Mouse (Mus musculus): ENCODE data around the gene Acap1. TPM values are rescaled to one million over a fixed set of nuclear protein-coding genes. Genes with fewer than 3 reads are reported as not detected.

Gene Acap1
- polyA plus RNA-seq, 1 experiment from 2014 or later: 7.1 TPM

- 90% methylated on average over 2 of the region's 2 CpGs for WGBS (ENCODE audit: insufficient replicate concordance)
- no peak for ATAC-seq
These were observed 32.2 kb upstream of the Acap1 start for GRCm38 (mm10) chr11:69927501-69927900.

GRCm38 (mm10) chr11:69922796-69923195 lies 27.5 kb upstream of the Acap1 start:
- Histone ChIP-seq H3K27me3 (ENCODE audit: insufficient read depth, low read length) (no peaks in the 10 kb centered on the region), H3K36me3 (replicated peaks; ENCODE audit: insufficient read depth, low read length) (peaks cover 12% of the 10 kb centered on the region), H3K9ac (replicated peaks) (no peak overlapping the region; the same call in 1 of the 2 replicates), H3K4me1 (ENCODE audit: insufficient read depth) (peaks cover 28% of the 10 kb centered on the region), H3K4me2 (ENCODE audit: low read depth, low read length) (peak overlapping the region; percentile 92), H3K27ac (ENCODE audit: low read depth) (peak overlapping the region; percentile 100), H3K9me3 (ENCODE audit: low read length) (no peaks in the 10 kb centered on the region), H3K4me3 (ENCODE audit: low read depth, low read length) (peak overlapping the region; percentile 96; the same call in 1 of the 2 replicates)
- no peak for TF ChIP-seq CTCF (IDR thresholded peaks at IDR 0.05; ENCODE audit: low read depth)
- no peak for TF ChIP-seq EP300 (IDR thresholded peaks at IDR 0.05; ENCODE audit: low read depth)
- WGBS (ENCODE audit: insufficient replicate concordance): 60% methylated on average over 3 of the region's 3 CpGs
- peak; percentile 12 for DNase-seq
- ATAC-seq: no peak

More at GRCm38 (mm10) chr11:69927501-69927900, 32.2 kb upstream of the Acap1 start:
- H3K9me3 ChIP-seq (ENCODE audit: low read length): no peaks in the 10 kb centered on the region
- no peak overlapping the region for H3K27ac ChIP-seq (ENCODE audit: low read depth)
- no peak overlapping the region for H3K4me2 ChIP-seq (ENCODE audit: low read depth, low read length)
- no peak overlapping the region for H3K4me3 ChIP-seq (ENCODE audit: low read depth, low read length)
- no peaks in the 10 kb centered on the region for H3K27me3 ChIP-seq (ENCODE audit: insufficient read depth, low read length)
- no peak overlapping the region for H3K9ac ChIP-seq (replicated peaks)
- no peak for DNase-seq
- no peaks in the 10 kb centered on the region for H3K36me3 ChIP-seq (replicated peaks; ENCODE audit: insufficient read depth, low read length)
- TF ChIP-seq CTCF (IDR thresholded peaks at IDR 0.05; ENCODE audit: low read depth) (0 out of 2 replicates have a peak, but pooled peaks have one; percentile 18), EP300 (IDR thresholded peaks at IDR 0.05; ENCODE audit: low read depth) (no peak)
- H3K4me1 ChIP-seq (ENCODE audit: insufficient read depth): peaks cover 8% of the 10 kb centered on the region

- DNase-seq: no peak
- 3% methylated on average over 12 of the region's 12 CpGs for WGBS (ENCODE audit: insufficient replicate concordance)
- Histone ChIP-seq H3K4me2 (ENCODE audit: low read depth, low read length) (peak overlapping the region; percentile 92), H3K9me3 (ENCODE audit: low read length) (no peaks in the 10 kb centered on the region), H3K36me3 (replicated peaks; ENCODE audit: insufficient read depth, low read length) (peaks cover 18% of the 10 kb centered on the region), H3K9ac (replicated peaks) (peak overlapping the region; percentile 60), H3K4me3 (ENCODE audit: low read depth, low read length) (peak overlapping the region; percentile 96), H3K4me1 (ENCODE audit: insufficient read depth) (peaks cover 32% of the 10 kb centered on the region), H3K27me3 (ENCODE audit: insufficient read depth, low read length) (no peaks in the 10 kb centered on the region), H3K27ac (ENCODE audit: low read depth) (peak overlapping the region; percentile 100)
- TF ChIP-seq CTCF (IDR thresholded peaks at IDR 0.05; ENCODE audit: low read depth) (peak; percentile 36; the same call in 1 of the 2 replicates), EP300 (IDR thresholded peaks at IDR 0.05; ENCODE audit: low read depth) (no peak)
- no peak for ATAC-seq
These were observed 26.8 kb upstream of the Acap1 start for GRCm38 (mm10) chr11:69922012-69922756.

- Histone ChIP-seq H3K36me3 (replicated peaks; ENCODE audit: insufficient read depth, low read length) (peaks cover 26% of the 10 kb centered on the region), H3K4me2 (ENCODE audit: low read depth, low read length) (peak within 1 kb of the TSS; percentile 92), H3K27ac (ENCODE audit: low read depth) (peak within 1 kb of the TSS; percentile 100), H3K9ac (replicated peaks) (peak within 1 kb of the TSS; percentile 91), H3K27me3 (ENCODE audit: insufficient read depth, low read length) (no peaks in the 10 kb centered on the region), H3K4me3 (ENCODE audit: low read depth, low read length) (peak within 1 kb of the TSS; percentile 96), H3K4me1 (ENCODE audit: insufficient read depth) (peaks cover 40% of the 10 kb centered on the region), H3K9me3 (ENCODE audit: low read length) (no peaks in the 10 kb centered on the region)
- DNase-seq (peak; percentile 100), ATAC-seq (peak; percentile 88)
- TF ChIP-seq EP300 (IDR thresholded peaks at IDR 0.05; ENCODE audit: low read depth) (peak; percentile 51; the same call in 1 of the 2 replicates), CTCF (IDR thresholded peaks at IDR 0.05; ENCODE audit: low read depth) (peak; percentile 86)
- under 1% methylated on average over 78 of the region's 78 CpGs for WGBS (ENCODE audit: insufficient replicate concordance)
These were observed 26.0 kb upstream of the Acap1 start, which contains the start of gene Eif5a for GRCm38 (mm10) chr11:69921114-69922011. Eif5a (minus strand) TSS chr11:69921958.

GRCm38 (mm10) chr11:69920266-69921031 lies 25.1 kb upstream of the Acap1 start:
- ATAC-seq (peak; percentile 29), DNase-seq (peak; percentile 76)
- H3K4me1 ChIP-seq (ENCODE audit: insufficient read depth): peaks cover 49% of the 10 kb centered on the region
- peak overlapping the region; percentile 91 for H3K9ac ChIP-seq (replicated peaks)
- peaks cover 35% of the 10 kb centered on the region for H3K36me3 ChIP-seq (replicated peaks; ENCODE audit: insufficient read depth, low read length)
- peak overlapping the region; percentile 96 for H3K4me3 ChIP-seq (ENCODE audit: low read depth, low read length)
- peak overlapping the region; percentile 92 for H3K4me2 ChIP-seq (ENCODE audit: low read depth, low read length)
- WGBS (ENCODE audit: insufficient replicate concordance): under 1% methylated on average over 32 of the region's 65 CpGs
- H3K27me3 ChIP-seq (ENCODE audit: insufficient read depth, low read length): no peaks in the 10 kb centered on the region
- no peaks in the 10 kb centered on the region for H3K9me3 ChIP-seq (ENCODE audit: low read length)
- TF ChIP-seq CTCF (IDR thresholded peaks at IDR 0.05; ENCODE audit: low read depth) (no peak), EP300 (IDR thresholded peaks at IDR 0.05; ENCODE audit: low read depth) (no peak)
- peak overlapping the region; percentile 100 for H3K27ac ChIP-seq (ENCODE audit: low read depth)
